Mouse (Mus musculus): ENCODE measurements around the gene Ctdspl2.
"Not testable (repeated sequence)": the region's sequence is repeated elsewhere in the genome, so short reads cannot be mapped to it uniquely, and the experiment has no call there.

Ctdspl2 gene

GRCm38 (mm10) chr2:121955765-121956223 is at the start of gene Ctdspl2, which contains the start of gene Mageb3:
Gene Ctdspl2 (plus strand): TSS chr2:121956001.
Gene Mageb3 (minus strand): TSS chr2:121956092.
- peak; percentile 88 to 95 for DNase-seq (ENCODE audit: low spot score in 2 of 2)

- no peak for DNase-seq (ENCODE audit: low spot score in 2 of 2)
These were observed 45.8 kb upstream of the Ctdspl2 start for GRCm38 (mm10) chr2:121909975-121910374.

GRCm38 (mm10) chr2:121916047-121916970 is 39.5 kb upstream of the Ctdspl2 start:
- no peak for DNase-seq (ENCODE audit: low spot score in 2 of 2)

- not testable (repeated sequence) for DNase-seq (ENCODE audit: low spot score in 2 of 2)
These were observed 18.2 kb upstream of the Ctdspl2 start for GRCm38 (mm10) chr2:121937624-121938023.

- DNase-seq (ENCODE audit: low spot score in 2 of 2), result no peak
These were observed 12.4 kb upstream of the Ctdspl2 start for GRCm38 (mm10) chr2:121943364-121943763.

- DNase-seq (ENCODE audit: low spot score in 2 of 2), result no peak
These were observed 687 bp upstream of the Ctdspl2 start for GRCm38 (mm10) chr2:121954971-121955656.

GRCm38 (mm10) chr2:121956224-121957018 is 620 bp downstream of the Ctdspl2 start:
- peak; percentile 95 to 97 for DNase-seq (ENCODE audit: low spot score in 2 of 2)

GRCm38 (mm10) chr2:121957216-121957792 is 1.5 kb downstream of the Ctdspl2 start:
- no peak for DNase-seq (ENCODE audit: low spot score in 2 of 2)

GRCm38 (mm10) chr2:121995738-121996137 is 39.9 kb downstream of the Ctdspl2 start:
- no peak for DNase-seq (ENCODE audit: low spot score in 2 of 2)

GRCm38 (mm10) chr2:122008832-122009231 is 53.0 kb downstream of the Ctdspl2 start:
- DNase-seq (ENCODE audit: low spot score in 2 of 2), result no peak

GRCm38 (mm10) chr2:122011441-122011840 is 55.6 kb downstream of the Ctdspl2 start:
- DNase-seq (ENCODE audit: low spot score in 2 of 2), result no peak

- DNase-seq (ENCODE audit: low spot score in 2 of 2), result no peak
These were observed 62.9 kb downstream of the Ctdspl2 start for GRCm38 (mm10) chr2:122018705-122019104.

GRCm38 (mm10) chr2:122022284-122022683 is 66.5 kb downstream of the Ctdspl2 start:
- no peak for DNase-seq (ENCODE audit: low spot score in 2 of 2)

GRCm38 (mm10) chr2:122027091-122027490 is 71.3 kb downstream of the Ctdspl2 start:
- DNase-seq (ENCODE audit: low spot score in 2 of 2), result not testable (repeated sequence)

GRCm38 (mm10) chr2:122027862-122028755 is 72.3 kb downstream of the Ctdspl2 start, which contains the start of gene Eif3j1:
Gene Eif3j1 (plus strand): TSS chr2:122028546.
- DNase-seq (ENCODE audit: low spot score in 2 of 2), result peak; percentile 60 to 86

GRCm38 (mm10) chr2:122028756-122029700 is 73.2 kb downstream of the Ctdspl2 start:
- peak in 1 of 2 experiments; percentile 37 for DNase-seq (ENCODE audit: low spot score in 2 of 2)

- no peak for DNase-seq (ENCODE audit: low spot score in 2 of 2)
These were observed 76.2 kb downstream of the Ctdspl2 start for GRCm38 (mm10) chr2:122031970-122032369.

GRCm38 (mm10) chr2:122036064-122036463 is 80.3 kb downstream of the Ctdspl2 start:
- DNase-seq (ENCODE audit: low spot score in 2 of 2), result no peak

GRCm38 (mm10) chr2:122043926-122044325 is 88.1 kb downstream of the Ctdspl2 start:
- DNase-seq (ENCODE audit: low spot score in 2 of 2), result no peak

Data from cerebellum, postnatal 4 days (tissue).